Mouse (Mus musculus): ENCODE data around the gene Papola. TPM values are rescaled to one million over a fixed set of nuclear protein-coding genes. Genes with fewer than 3 reads are reported as not detected.

Gene Papola
- total RNA-seq (2022), result 100 to 1,000 TPM; 136 to 186 (median 159) TPM

- DNase-seq (ENCODE audit: low spot score in 2 of 2), result peak; percentile 86 to 87
Measured at GRCm38 (mm10) chr12:105784196-105784999, at the start of gene Papola. Gene Papola (plus strand): TSS chr12:105784694.

- no peak for DNase-seq (ENCODE audit: low spot score in 2 of 2)
Measured at GRCm38 (mm10) chr12:105735226-105735888, 49.1 kb upstream of the Papola start.

DNA sequence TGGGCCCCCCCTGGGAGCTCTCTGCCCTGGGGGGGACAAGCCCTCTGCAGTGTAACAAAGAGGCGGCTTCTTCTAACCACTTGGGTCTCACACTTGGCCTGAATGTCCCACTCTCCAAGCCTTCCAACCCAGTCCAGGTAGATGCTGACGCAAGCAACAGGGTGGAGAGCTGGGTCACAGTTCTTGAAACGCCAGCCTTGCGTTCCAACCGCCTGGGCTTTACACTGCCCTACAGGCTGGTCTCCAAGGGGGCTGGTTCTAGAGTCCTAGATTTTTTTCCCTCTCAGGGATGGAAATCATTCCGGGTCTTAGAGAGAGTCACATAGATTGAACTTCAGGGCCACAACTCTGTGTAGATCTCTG lies 48.6 kb upstream of the Papola start:
- DNase-seq (ENCODE audit: low spot score in 2 of 2), result no peak

DNA sequence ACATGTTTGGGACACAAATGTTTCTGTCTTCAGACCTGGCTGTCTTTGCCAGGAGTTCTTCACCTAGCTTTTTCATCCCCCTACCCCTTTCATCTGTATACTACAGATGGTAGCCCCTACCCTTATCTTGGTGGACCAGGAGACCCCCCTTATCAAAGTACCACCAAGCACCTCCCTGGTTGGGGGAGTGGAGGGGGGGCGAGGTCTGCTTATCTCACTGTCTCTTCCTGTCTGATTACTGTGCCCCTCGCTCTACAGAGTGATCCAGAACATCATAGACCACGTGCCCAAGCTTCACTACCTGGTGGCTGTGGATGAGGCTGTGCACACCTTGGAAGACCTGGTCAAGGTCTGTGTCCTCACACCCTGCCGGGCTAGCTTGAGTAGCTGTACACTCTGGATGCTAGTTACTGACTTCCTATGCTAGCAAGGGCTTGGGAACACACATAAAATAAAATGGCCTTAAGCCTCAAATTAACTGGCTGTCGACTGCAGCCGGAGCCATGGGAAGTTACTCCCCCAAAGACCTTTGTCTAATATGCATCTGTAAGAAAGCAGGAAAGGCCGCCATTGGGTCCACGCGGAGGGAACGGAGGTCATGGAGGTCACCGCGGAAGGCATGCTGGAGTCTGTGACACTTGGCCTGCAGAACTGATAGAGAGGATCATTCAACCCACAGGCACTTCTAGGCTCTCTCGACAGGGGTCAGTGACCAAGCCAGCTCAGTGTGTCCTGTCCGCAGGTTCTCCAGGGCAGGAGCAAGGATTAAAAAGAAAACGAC lies 46.0 kb upstream of the Papola start:
- DNase-seq (ENCODE audit: low spot score in 2 of 2), result no peak

DNA sequence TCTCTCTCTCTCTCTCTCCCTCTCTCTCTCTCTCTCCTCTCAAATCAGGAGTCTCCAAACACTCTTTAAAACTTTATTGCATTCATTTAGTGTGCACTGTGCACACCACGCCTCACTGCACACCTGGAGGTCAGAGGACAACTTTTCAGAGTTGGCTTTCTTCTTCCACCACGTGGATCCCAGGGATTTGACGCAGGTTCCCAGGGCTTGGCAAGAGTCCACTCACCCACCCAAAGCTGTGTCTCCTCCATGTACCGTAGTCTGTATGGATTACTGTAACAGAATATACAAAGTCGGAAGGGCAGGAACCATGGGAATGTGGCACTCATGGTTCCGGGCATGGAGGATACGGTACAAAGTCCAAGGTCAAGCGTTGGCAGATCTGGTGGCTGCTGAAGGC lies 44.8 kb upstream of the Papola start:
- DNase-seq (ENCODE audit: low spot score in 2 of 2), result no peak

- no peak for DNase-seq (ENCODE audit: low spot score in 2 of 2)
Measured at GRCm38 (mm10) chr12:105748114-105748513, 36.4 kb upstream of the Papola start.

DNA sequence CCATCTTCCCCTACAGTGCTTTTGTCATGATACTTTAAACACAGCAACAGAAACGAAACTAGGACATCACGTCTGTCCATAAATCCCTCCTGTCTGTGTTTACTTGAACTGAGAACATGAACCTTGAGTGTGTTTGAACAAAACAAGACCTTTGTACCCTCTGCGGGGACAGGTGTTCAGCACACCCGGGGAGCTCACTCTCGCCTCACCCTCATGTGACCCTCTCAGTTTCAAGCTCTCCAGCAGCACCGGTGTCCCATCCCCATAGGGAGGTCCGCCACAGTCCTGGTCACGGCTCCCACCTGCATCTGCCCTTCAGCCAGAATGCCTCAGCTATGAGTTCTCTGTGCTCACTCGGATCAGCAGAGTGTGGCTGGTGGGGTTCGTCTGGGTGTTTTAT lies 30.7 kb upstream of the Papola start:
- no peak for DNase-seq (ENCODE audit: low spot score in 2 of 2)

DNA sequence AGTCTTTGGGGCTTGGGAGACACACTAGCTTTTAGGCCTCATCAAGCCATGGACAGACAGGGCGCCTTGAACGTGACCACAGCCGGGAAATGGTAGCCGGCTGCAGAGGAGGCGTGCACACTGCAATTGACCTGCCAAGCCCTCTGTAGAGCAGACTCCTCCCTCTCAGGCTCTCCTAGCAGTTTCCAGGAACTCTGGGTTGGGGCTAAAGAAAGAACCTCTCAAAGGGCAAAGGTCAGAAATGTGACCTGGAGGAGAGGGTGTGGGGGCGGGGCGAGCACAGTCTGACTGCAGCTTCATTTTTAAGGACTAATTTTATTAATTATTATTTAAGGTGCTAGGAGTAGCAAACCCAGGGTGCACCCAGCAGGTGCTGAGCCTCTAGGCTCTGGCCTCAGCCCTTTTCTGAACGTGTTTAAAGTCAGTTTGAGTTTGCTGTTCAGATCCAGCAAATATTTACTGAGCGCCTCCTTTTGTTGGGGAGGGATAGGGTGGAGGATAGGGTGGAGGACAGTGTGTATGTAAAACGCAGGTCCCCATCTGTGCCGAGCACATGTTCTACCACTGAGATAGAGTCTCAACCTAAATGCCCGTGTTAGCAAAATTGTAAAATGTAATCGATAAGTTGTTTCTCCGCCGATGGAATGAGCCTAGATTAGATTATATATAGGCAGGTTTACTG lies 26.5 kb upstream of the Papola start:
- no peak for DNase-seq (ENCODE audit: low spot score in 2 of 2)

DNA sequence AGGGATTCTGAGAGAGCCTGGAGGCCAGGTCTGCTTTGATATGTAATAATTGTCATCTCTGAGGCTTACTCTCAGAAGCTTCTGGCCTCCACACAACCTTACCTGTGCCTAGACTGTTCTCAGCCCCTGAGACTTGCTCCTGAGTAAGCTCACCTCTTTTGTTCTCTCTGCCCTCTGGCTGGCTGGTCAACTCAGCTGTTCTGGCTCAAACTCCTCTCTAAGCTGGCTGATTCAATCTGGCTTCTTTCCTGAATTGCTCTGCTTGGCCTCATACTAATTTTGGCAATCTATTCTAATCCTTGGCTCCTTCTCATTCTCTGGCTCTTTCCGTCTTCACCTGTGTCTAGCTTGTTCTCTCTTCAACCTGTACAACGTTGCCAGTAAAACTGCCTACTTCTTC lies 25.6 kb upstream of the Papola start:
- DNase-seq (ENCODE audit: low spot score in 2 of 2), result no peak

DNA sequence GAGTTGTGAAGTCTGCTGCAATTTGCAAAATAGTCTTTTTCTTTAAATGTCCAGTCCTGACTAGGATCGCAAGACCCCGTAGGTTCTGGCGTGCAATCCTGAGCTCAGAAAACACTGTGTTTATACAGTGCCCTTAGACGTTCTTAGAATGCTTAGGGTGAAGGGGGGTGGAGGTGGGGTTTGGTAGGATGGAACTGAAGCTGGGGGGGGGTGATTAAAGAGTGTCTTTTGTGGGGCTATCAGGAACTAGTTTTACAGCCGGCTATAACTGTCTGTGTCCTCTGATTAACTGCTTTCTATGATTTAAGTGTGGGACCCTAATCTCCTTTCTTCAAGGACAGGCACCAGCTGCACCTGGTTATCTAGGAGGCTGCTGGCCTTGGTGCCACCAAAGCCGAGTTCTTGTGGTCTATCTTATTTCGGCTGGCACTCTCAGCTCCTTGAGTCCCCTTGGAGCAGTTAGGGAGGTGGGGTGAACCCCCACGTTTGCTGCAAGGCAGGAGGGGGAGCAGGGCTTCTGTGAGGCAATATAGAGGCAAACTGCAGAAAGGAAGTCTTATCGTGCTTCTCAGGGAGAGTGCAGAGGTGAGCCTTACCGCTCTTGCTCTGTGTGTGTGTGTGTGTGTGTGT lies 24.5 kb upstream of the Papola start:
- DNase-seq (ENCODE audit: low spot score in 2 of 2), result no peak

- no peak for DNase-seq (ENCODE audit: low spot score in 2 of 2)
Measured at GRCm38 (mm10) chr12:105761171-105761570, 23.3 kb upstream of the Papola start.

DNA sequence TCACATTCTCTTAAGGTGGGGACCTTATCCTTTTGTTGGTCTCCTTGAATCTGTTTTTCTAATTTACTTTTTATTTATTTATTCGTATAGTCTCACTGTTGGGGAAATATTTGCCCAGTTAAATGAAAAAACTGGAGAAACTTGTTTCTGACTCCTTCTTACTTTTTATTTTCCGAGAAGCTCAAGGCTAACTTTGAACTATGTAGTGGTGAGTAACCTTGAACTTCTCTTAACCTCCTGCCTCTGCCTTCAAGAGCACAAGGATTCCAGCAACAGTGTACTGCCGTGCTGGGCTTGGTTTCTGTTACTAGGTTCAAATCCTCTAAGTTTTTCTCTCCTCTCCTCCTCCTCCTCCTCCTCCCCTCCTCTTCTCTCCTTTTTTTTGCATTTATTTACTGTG lies 22.9 kb upstream of the Papola start:
- no peak for DNase-seq (ENCODE audit: low spot score in 2 of 2)

DNA sequence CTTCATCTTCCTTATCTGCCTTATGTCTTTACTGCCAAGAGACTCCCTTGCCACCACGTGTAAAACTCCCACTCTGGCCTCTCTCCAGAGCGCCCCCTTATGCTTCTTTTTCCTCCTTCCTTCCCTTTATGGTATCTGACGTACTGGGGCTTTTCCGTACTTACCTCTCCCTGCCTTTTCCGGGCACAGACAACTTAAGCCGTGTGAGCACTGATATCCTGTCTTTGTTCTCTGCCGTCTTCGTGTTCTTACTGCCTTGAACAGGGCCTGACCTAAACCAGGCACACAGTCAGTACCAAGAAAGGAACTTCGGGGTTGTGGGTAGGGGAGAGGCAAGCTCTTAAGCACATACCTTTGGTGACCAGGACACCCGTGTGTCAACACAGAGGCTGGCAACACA lies 14.8 kb upstream of the Papola start:
- no peak for DNase-seq (ENCODE audit: low spot score in 2 of 2)

DNA sequence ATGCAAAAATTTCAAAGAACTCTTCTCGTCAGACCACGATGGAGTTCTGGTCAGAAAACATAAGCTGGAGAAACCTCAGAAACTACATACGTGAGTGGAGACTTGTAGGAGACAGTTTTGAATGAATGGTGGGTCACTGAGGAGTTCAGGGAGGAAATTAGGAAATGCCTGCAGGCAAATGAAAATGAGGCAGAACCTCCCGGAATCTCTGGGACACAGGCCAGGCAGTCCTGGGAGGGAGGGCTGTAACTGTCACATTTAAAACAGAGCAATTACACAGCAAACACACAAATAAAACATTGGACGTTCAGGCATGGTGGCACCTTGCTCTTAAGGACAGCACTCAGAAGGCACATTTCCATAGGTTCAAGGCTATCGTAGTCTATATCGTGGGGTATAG lies 9.6 kb upstream of the Papola start:
- DNase-seq (ENCODE audit: low spot score in 2 of 2), result no peak

DNA sequence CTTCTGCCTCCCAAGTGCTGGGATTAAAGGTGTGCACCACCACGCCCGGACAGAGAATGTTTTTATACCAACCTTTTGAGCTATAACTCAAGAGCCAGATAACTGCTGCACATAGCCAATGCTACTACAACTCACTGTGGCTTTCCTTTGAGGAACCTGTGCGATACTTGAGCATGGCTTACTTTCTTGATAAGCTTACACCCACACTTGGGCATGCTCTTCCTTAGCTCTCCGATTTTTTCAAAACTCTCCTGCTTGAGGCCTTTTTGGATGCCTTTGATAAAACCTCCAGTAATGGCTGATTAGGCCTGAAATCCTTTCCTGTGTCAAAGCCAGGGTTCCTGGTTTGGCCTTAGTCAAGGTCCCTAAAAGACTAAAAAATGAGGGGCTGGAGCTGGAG lies 6.8 kb upstream of the Papola start:
- DNase-seq (ENCODE audit: low spot score in 2 of 2), result no peak

DNA sequence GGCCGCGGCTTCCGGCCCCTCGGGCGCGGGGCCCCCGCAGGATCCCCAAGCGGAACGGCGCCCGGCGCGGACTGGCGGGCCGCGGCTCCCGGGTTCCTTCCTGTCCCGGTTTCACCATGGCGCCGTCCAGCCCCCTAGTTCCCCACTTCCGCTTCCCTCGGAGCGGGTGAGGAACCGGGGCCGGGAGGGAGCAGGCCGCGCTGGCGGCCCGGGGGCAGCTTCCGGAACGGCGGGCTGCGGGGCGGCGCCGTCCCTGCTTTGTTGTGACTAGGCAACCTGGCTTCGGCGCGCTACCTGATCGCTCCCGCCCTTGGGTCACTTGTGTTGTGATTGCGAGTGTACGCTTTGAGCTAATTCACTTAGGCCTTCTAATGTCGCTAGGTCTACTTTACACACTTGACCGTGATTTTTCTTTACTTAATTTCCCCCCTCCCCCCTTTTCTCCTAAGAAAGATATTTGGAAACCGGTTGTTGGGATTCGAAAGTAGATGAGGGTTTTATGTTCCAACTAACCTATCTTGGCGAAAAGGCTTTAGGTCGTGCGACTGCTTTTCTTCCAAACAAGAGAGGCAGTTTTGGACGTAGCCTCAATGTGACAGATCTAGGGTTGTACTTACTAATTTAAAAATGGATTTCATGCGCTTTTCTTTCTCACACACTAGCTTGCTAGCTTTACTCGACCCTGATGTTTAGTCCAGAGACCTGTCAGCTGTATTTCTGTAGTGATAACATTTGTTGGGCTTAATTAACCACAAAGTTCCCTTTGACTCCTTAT lies 693 bp downstream of the Papola start:
- DNase-seq (ENCODE audit: low spot score in 2 of 2), result peak in 1 of 2 experiments; percentile 32

DNA sequence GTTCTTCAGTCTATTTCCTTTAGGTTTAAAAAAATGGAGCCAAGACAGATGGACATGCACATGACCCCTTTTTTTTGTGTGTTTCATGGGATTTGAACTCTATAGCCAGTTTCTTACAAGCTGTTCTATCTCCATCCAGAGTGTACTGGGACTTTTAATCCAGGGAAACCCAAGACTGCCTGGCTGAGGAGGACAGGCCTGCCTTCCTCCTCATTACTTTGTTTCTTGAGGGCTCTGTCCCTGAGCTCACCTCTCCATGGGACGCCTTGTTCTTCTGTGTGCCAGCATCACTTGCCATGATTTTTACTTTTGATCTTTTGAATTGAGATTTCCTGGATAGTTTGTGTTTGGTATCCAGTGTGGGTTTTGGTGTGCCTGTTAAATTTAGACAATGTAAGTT lies 1.6 kb downstream of the Papola start:
- no peak for DNase-seq (ENCODE audit: low spot score in 2 of 2)

DNA sequence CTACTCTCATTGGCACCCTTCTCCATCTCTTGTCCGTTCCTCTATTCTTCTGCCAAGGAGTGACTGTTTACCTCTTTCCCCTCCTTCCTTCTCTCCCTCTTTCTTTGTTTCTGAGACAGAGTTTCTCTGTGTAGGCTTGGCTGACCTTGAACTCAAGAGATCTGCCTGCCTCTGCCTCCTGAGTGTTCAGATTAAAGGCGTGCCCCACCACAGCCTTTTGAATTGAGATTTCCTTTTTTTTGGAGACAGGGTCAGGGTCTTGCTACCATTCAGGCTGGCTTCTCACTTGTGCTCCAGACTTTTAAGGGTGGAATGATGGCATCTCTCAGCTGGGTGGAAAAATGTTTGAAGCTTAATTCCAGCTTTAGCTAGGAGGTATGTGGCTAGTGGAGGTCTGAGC lies 3.1 kb downstream of the Papola start:
- no peak for DNase-seq (ENCODE audit: low spot score in 2 of 2)

DNA sequence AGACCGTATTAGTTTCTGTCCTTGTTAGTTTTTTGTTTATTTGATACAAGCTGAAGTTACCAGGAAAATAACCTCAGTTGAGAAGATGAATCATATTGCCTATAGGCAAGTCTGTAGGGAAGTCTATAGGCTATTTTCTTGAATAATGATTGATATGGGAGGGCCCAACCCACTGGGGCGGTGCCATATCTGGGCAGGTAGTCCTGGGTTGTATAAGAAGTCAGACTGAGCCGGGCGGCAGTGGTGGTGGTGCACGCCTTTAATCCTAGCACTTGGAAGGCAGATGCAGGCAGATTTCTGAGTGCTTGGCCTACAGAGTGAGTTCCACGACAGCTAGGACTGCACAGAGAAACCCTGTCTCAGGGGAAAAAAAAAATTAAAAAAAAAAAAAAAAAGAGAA lies 5.4 kb downstream of the Papola start:
- no peak for DNase-seq (ENCODE audit: low spot score in 2 of 2)

- DNase-seq (ENCODE audit: low spot score in 2 of 2), result no peak
Measured at GRCm38 (mm10) chr12:105794896-105795295, 10.4 kb downstream of the Papola start.

DNA sequence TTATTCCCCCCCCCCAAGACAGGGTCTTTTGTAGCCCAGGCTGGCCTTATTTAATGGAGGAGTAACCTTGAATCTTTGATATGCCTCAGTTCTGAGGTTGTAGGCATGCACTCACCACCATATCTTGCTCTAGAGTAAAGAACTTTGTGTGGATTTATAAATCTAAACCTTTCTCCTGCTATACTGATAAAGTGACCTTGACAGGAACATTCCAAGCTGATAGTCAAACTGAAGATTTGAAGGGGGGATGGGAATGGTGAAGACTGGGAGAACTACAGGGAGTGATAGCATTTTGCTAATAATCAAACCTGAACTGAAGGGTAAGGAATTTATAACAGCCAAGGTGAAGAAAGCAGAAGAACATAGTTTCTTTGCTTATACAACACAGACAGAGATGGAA lies 13.5 kb downstream of the Papola start:
- DNase-seq (ENCODE audit: low spot score in 2 of 2), result no peak

All from layer of hippocampus, adult 8-10 months (tissue).